Mouse (Mus musculus) retina, adult 2 months (tissue): ENCODE results near the gene Clic1.
"Not testable (repeated sequence)": the region's sequence is repeated elsewhere in the genome, so short reads cannot be mapped to it uniquely, and the experiment has no call there.

Source experiments
- DNase-seq: peaks from one replicate; pipeline ENCODE4 v3.0.0-alpha.2; 2012; ENCODE audit warnings: low read depth, low spot score

The Clic1 gene

GRCm38 (mm10) chr17:35049561-35050016 is at the start of gene Clic1:
Clic1 (plus strand) TSS chr17:35049966.
- no peak for DNase-seq

GRCm38 (mm10) chr17:35000717-35001451 is 48.9 kb upstream of the Clic1 start, which contains the start of gene Vars:
Vars (plus strand) TSS chr17:35000987.
- DNase-seq, result peak; percentile 64

GRCm38 (mm10) chr17:35001452-35002152 is 48.2 kb upstream of the Clic1 start:
- no peak for DNase-seq

- no peak for DNase-seq
Observed at GRCm38 (mm10) chr17:35002153-35002865, 47.5 kb upstream of the Clic1 start.

GRCm38 (mm10) chr17:35003022-35003838 is 46.5 kb upstream of the Clic1 start:
- DNase-seq, result no peak

GRCm38 (mm10) chr17:35004075-35004717 is 45.6 kb upstream of the Clic1 start:
- no peak for DNase-seq

- DNase-seq, result no peak
Observed at GRCm38 (mm10) chr17:35005158-35005557, 44.6 kb upstream of the Clic1 start.

GRCm38 (mm10) chr17:35005902-35006301 is 43.9 kb upstream of the Clic1 start:
- not testable (repeated sequence) for DNase-seq

GRCm38 (mm10) chr17:35007387-35007991 is 42.3 kb upstream of the Clic1 start:
- DNase-seq, result no peak

GRCm38 (mm10) chr17:35009586-35009985 is 40.2 kb upstream of the Clic1 start:
- DNase-seq, result no peak

- no peak for DNase-seq
Observed at GRCm38 (mm10) chr17:35011440-35011839, 38.3 kb upstream of the Clic1 start.

- no peak for DNase-seq
Observed at GRCm38 (mm10) chr17:35012430-35012829, 37.3 kb upstream of the Clic1 start.

GRCm38 (mm10) chr17:35013221-35013620 is 36.5 kb upstream of the Clic1 start:
- DNase-seq, result no peak

- DNase-seq, result no peak
Observed at GRCm38 (mm10) chr17:35015296-35015695, 34.5 kb upstream of the Clic1 start.

GRCm38 (mm10) chr17:35016376-35016775 is 33.4 kb upstream of the Clic1 start, which contains the start of gene Vwa7:
Vwa7 (plus strand) TSS chr17:35016579.
- DNase-seq, result no peak

GRCm38 (mm10) chr17:35016791-35017705 is 32.7 kb upstream of the Clic1 start:
- DNase-seq, result no peak

- DNase-seq, result no peak
Observed at GRCm38 (mm10) chr17:35017706-35018030, 32.1 kb upstream of the Clic1 start.

GRCm38 (mm10) chr17:35018171-35018570 is 31.6 kb upstream of the Clic1 start:
- no peak for DNase-seq

- no peak for DNase-seq
Observed at GRCm38 (mm10) chr17:35019894-35020293, 29.9 kb upstream of the Clic1 start.
